Mouse (Mus musculus) adrenal gland, adult (tissue): ENCODE results near the gene Gata2.

Experiments used
- DNase-seq, 2 experiments: peaks; one replicate each; pipeline ENCODE4 v3.0.0; 2022 to 2023; ENCODE audit warnings: low spot score in 1 of 2; ENCODE audit not compliant: inconsistent age in 2 of 2

The Gata2 gene

GRCm38 (mm10) chr6:88254082-88254481 lies 60.4 kb downstream of the Gata2 start:
- DNase-seq = no peak

- peak in 1 of 2 experiments; percentile 35 for DNase-seq
Observed at GRCm38 (mm10) chr6:88255435-88255834, 61.7 kb downstream of the Gata2 start.
